Mouse (Mus musculus) left cerebral cortex, postnatal 4 days (tissue): Measurements from ENCODE around the gene Tmem100. TPM values are rescaled to one million over a fixed set of nuclear protein-coding genes. Genes with fewer than 3 reads are reported as not detected.

ENCODE experiments used
- DNase-seq: peaks from one replicate; pipeline ENCODE4 v3.0.0-alpha.2; 2022
- intact Hi-C: fragments of 180-260 bp; cut with DNase I; formaldehyde crosslinking; loops from one replicate; pipeline ENCODE4 v1.15.1; 2025
- total RNA-seq, 2 experiments: library from RNA; stranded (reverse); gene quantifications; 2 replicates each; pipeline ENCODE4 v1.2.3; 2021

Tmem100 gene
- total RNA-seq, 2 experiments from 2014 or later = 11.9 to 12.7 TPM

- no peak for DNase-seq
- intact Hi-C loops = no loop called here
These were observed 22.6 kb downstream of the Tmem100 start for GRCm38 (mm10) chr11:90052785-90053184.

- intact Hi-C loops = no loop called here
- DNase-seq = no peak
These were observed 23.7 kb downstream of the Tmem100 start for GRCm38 (mm10) chr11:90053820-90054219.

GRCm38 (mm10) chr11:90054401-90054800, 24.3 kb downstream of the Tmem100 start:
- intact Hi-C loops = no loop called here
- DNase-seq = no peak

- intact Hi-C loops = no loop called here
These were observed 26.9 kb downstream of the Tmem100 start for GRCm38 (mm10) chr11:90057070-90057469.

GRCm38 (mm10) chr11:90059241-90059640, 29.1 kb downstream of the Tmem100 start:
- no peak for DNase-seq
- intact Hi-C loops = no loop called here

More at GRCm38 (mm10) chr11:90057070-90057469, 26.9 kb downstream of the Tmem100 start:
- DNase-seq = no peak

- DNase-seq = no peak
- intact Hi-C loops = no loop called here
These were observed 32.5 kb downstream of the Tmem100 start for GRCm38 (mm10) chr11:90062657-90063056.

- intact Hi-C loops = no loop called here
These were observed 36.5 kb downstream of the Tmem100 start for GRCm38 (mm10) chr11:90066405-90067250.

GRCm38 (mm10) chr11:90071747-90072146, 41.6 kb downstream of the Tmem100 start:
- DNase-seq = peak; percentile 1
- intact Hi-C loops = no loop called here

More at GRCm38 (mm10) chr11:90066405-90067250, 36.5 kb downstream of the Tmem100 start:
- no peak for DNase-seq

GRCm38 (mm10) chr11:90073201-90073600, 43.1 kb downstream of the Tmem100 start:
- DNase-seq = no peak
- intact Hi-C loops = no loop called here

- no peak for DNase-seq
- intact Hi-C loops = no loop called here
These were observed 46.5 kb downstream of the Tmem100 start for GRCm38 (mm10) chr11:90076666-90077065.

- intact Hi-C loops = no loop called here
- no peak for DNase-seq
These were observed 50.6 kb downstream of the Tmem100 start for GRCm38 (mm10) chr11:90080678-90081267.

GRCm38 (mm10) chr11:90081820-90082596, 51.9 kb downstream of the Tmem100 start:
- intact Hi-C loops = no loop called here

GRCm38 (mm10) chr11:90083042-90083441, 52.9 kb downstream of the Tmem100 start:
- no peak for DNase-seq
- intact Hi-C loops = no loop called here

More at GRCm38 (mm10) chr11:90081820-90082596, 51.9 kb downstream of the Tmem100 start:
- DNase-seq = no peak

- DNase-seq = no peak
- intact Hi-C loops = no loop called here
These were observed 54.0 kb downstream of the Tmem100 start for GRCm38 (mm10) chr11:90084166-90084565.

Other genes starting within 250 kb of the Tmem100 start
- gene Pctp, start 27.5 kb upstream of the Tmem100 start, total RNA-seq = under 1 TPM; 0.74 to 0.76 TPM
- gene Gm45716, start 157.3 kb downstream of the Tmem100 start, total RNA-seq = 1 to 10 TPM; 7.4 to 8.3 TPM
- 100 to 1,000 TPM; 189 to 209 TPM for gene Mmd, start 219.1 kb downstream of the Tmem100 start, total RNA-seq